Mouse (Mus musculus) adrenal gland, postnatal 14 days (tissue): ENCODE results near the gene Gm17482. TPM values are rescaled to one million over a fixed set of nuclear protein-coding genes. Genes with fewer than 3 reads are reported as not detected.
A peak's percentile ranks its signal among the peaks of the same experiment; 100 is the strongest.

Experiments
- DNase-seq: peaks from one replicate; pipeline ENCODE4 v3.0.0; 2021; ENCODE audit warnings: mixed read lengths
- total RNA-seq: library from RNA; stranded (reverse); gene quantifications from 2 replicates; pipeline ENCODE4 v1.2.3, GENCODE M21; 2021

Gene Gm17482
- total RNA-seq, 1 experiment from 2014 or later = not detected

- DNase-seq = no peak
Observed at GRCm38 (mm10) chr6:115291823-115292222, 64.7 kb downstream of the Gm17482 start.

- DNase-seq = peak; percentile 56
Observed at GRCm38 (mm10) chr6:115292621-115293020, 65.5 kb downstream of the Gm17482 start.

GRCm38 (mm10) chr6:115293877-115294276 is 66.7 kb downstream of the Gm17482 start:
- DNase-seq = no peak

GRCm38 (mm10) chr6:115307134-115307533 is 80.0 kb downstream of the Gm17482 start:
- no peak for DNase-seq

Other genes starting within 250 kb of the Gm17482 start
- gene Tamm41, start 189.5 kb upstream of the Gm17482 start, total RNA-seq = 23.2 and 27.1 TPM in 2 replicates
- gene Syn2, start 92.4 kb upstream of the Gm17482 start, total RNA-seq = 18.9 and 32.4 TPM in 2 replicates
- 24.6 and 36.6 TPM in 2 replicates for gene Timp4, start 24.9 kb downstream of the Gm17482 start, total RNA-seq
- gene Pparg, start 133.6 kb downstream of the Gm17482 start, total RNA-seq = 129 and 133 TPM in 2 replicates